25 mouse cellular contexts compared by ENCODE assay signal in the genomic region with DNA sequence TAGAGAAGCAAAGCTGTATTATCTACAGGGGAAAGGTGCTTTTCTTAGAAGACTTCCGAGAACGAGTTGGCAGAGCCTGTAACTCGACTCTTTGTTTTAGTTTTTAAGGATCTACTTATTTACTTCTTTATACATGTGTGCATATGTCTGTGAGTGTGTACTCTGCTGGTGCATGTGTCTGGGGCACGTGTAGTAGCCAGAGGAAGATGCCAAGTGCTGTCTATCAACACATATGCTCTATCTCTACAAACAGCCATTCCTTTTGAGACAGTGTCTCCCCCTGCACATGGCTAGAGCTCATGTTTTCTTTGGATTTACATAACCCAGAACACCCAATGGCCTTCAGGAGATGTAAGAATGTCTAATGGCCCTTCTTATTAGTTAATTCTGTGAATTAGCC.
"Had no signal": no experiment of that assay in that cellular context is flagged by ENCODE, and none has a peak within 500 bp of the region (broad histone marks: within the 10 kb centered on the region; RNA-seq: fewer than 3 reads in every experiment).

No protein-coding gene starts in this region.

- H3K4me3 ChIP-seq: gastrocnemius, adult 2 months; heart, embryonic 10.5 days; heart, embryonic 12.5 days; hindbrain, embryonic 10.5 days; hindbrain, embryonic 12.5 days; intestine, embryonic 15.5 days; layer of hippocampus, adult 2 months; left cerebral cortex, adult 2 months; limb, embryonic 13.5 days; limb, embryonic 15.5 days; liver, embryonic 12.5 days had no signal

- H3K9ac ChIP-seq: heart, embryonic 12.5 days; hindbrain, embryonic 12.5 days; hindbrain, embryonic 14.5 days; intestine, embryonic 15.5 days; limb, embryonic 13.5 days; limb, embryonic 15.5 days; liver, embryonic 12.5 days; liver, embryonic 14.5 days had no signal

- DNase-seq: gastrocnemius, adult 2 months; gastrocnemius, postnatal 10 days; gastrocnemius, postnatal 25 days; heart, adult 18-20 months; heart, postnatal 10 days; heart, postnatal 4 days; kidney, adult 18-20 months; kidney, adult 8-10 months; kidney, postnatal 10 days; kidney, postnatal 4 days had no signal

- H3K4me2 ChIP-seq: heart, embryonic 12.5 days; hindbrain, embryonic 12.5 days; hindbrain, embryonic 14.5 days; intestine, embryonic 15.5 days; limb, embryonic 13.5 days; limb, embryonic 15.5 days; liver, embryonic 12.5 days had no signal

- H3K9me3 ChIP-seq: heart, embryonic 10.5 days; heart, embryonic 12.5 days; hindbrain, embryonic 10.5 days; hindbrain, embryonic 12.5 days; intestine, embryonic 15.5 days; limb, embryonic 13.5 days; limb, embryonic 15.5 days; liver, embryonic 12.5 days had no signal

- H3K4me1 ChIP-seq: hindbrain, embryonic 12.5 days; intestine, embryonic 15.5 days; limb, embryonic 13.5 days; limb, embryonic 15.5 days; liver, embryonic 12.5 days had no signal

- H3K36me3 ChIP-seq: heart, embryonic 10.5 days; heart, embryonic 12.5 days; hindbrain, embryonic 10.5 days; hindbrain, embryonic 12.5 days; intestine, embryonic 15.5 days; limb, embryonic 13.5 days; limb, embryonic 15.5 days; liver, embryonic 12.5 days had no signal

- ATAC-seq: hindbrain, embryonic 16.5 days; inflammation-experienced regulatory T-cells, adult 6 months; intestine, embryonic 15.5 days; intestine, postnatal 0 days; liver, embryonic 12.5 days had no signal

- H3K27ac ChIP-seq: gastrocnemius, adult 2 months; heart, embryonic 10.5 days; hindbrain, embryonic 10.5 days; hindbrain, embryonic 12.5 days; hindbrain, embryonic 14.5 days; intestine, embryonic 15.5 days; layer of hippocampus, adult 2 months; left cerebral cortex, adult 2 months; limb, embryonic 13.5 days; limb, embryonic 15.5 days; liver, embryonic 12.5 days; liver, embryonic 14.5 days had no signal

- H3K27me3 ChIP-seq: heart, embryonic 12.5 days; hindbrain, embryonic 12.5 days; intestine, embryonic 15.5 days; limb, embryonic 15.5 days; liver, embryonic 12.5 days had no signal
